Mouse (Mus musculus): ENCODE data around the gene Nosip. TPM values are rescaled to one million over a fixed set of nuclear protein-coding genes. Genes with fewer than 3 reads are reported as not detected.

Gene Nosip
- polyA plus RNA-seq, 1 experiment: 60.4 TPM

- DNase-seq: peak; percentile 79
- no peak overlapping the region for H3K27ac ChIP-seq (ENCODE audit: insufficient read depth, low read depth, low read length)
- H3K4me1 ChIP-seq (ENCODE audit: control insufficient read depth, insufficient read depth, low read length): no peaks in the 10 kb centered on the region; the same call in 1 of the 2 replicates
- 35% methylated on average over 9 of the region's 9 CpGs for WGBS
- H3K27me3 ChIP-seq (replicated peaks; ENCODE audit: control insufficient read depth, insufficient read depth, low read length): no peaks in the 10 kb centered on the region
- H3K4me3 ChIP-seq (ENCODE audit: insufficient read depth, low read depth, low read length): no peak overlapping the region
- no peaks in the 10 kb centered on the region for H3K36me3 ChIP-seq (ENCODE audit: control insufficient read depth, insufficient read depth, low read length)
- TF ChIP-seq POLR2A (IDR thresholded peaks at IDR 0.05; ENCODE audit: low read depth, low read length) (no peak), CTCF (conservative IDR thresholded peaks at IDR 0.05; ENCODE audit: insufficient read depth, insufficient read length, low read depth, low read length) (peak; percentile 87)
Observed at GRCm38 (mm10) chr7:45078513-45078912, 16.3 kb downstream of the Nosip start.

GRCm38 (mm10) chr7:45079856-45080255 is 17.6 kb downstream of the Nosip start:
- no peak overlapping the region for H3K27ac ChIP-seq (ENCODE audit: insufficient read depth, low read depth, low read length)
- TF ChIP-seq CTCF (conservative IDR thresholded peaks at IDR 0.05; ENCODE audit: insufficient read depth, insufficient read length, low read depth, low read length) (peak; percentile 96), POLR2A (IDR thresholded peaks at IDR 0.05; ENCODE audit: low read depth, low read length) (no peak)
- H3K4me3 ChIP-seq (ENCODE audit: insufficient read depth, low read depth, low read length): no peak overlapping the region
- 1% methylated on average over 10 of the region's 10 CpGs for WGBS
- no peaks in the 10 kb centered on the region; the same call in 1 of the 2 replicates for H3K4me1 ChIP-seq (ENCODE audit: control insufficient read depth, insufficient read depth, low read length)
- no peaks in the 10 kb centered on the region for H3K27me3 ChIP-seq (replicated peaks; ENCODE audit: control insufficient read depth, insufficient read depth, low read length)
- no peaks in the 10 kb centered on the region for H3K36me3 ChIP-seq (ENCODE audit: control insufficient read depth, insufficient read depth, low read length)
- peak; percentile 93 for DNase-seq

- no peaks in the 10 kb centered on the region for H3K27me3 ChIP-seq (replicated peaks; ENCODE audit: control insufficient read depth, insufficient read depth, low read length)
- H3K4me1 ChIP-seq (ENCODE audit: control insufficient read depth, insufficient read depth, low read length): no peaks in the 10 kb centered on the region; the same call in 1 of the 2 replicates
- WGBS: 66% methylated on average over 5 of the region's 5 CpGs
- no peak for DNase-seq
- TF ChIP-seq CTCF (conservative IDR thresholded peaks at IDR 0.05; ENCODE audit: insufficient read depth, insufficient read length, low read depth, low read length) (no peak), POLR2A (IDR thresholded peaks at IDR 0.05; ENCODE audit: low read depth, low read length) (no peak)
- H3K36me3 ChIP-seq (ENCODE audit: control insufficient read depth, insufficient read depth, low read length): no peaks in the 10 kb centered on the region
- H3K27ac ChIP-seq (ENCODE audit: insufficient read depth, low read depth, low read length): no peak overlapping the region
- H3K4me3 ChIP-seq (ENCODE audit: insufficient read depth, low read depth, low read length): no peak overlapping the region
Observed at GRCm38 (mm10) chr7:45081016-45081415, 18.8 kb downstream of the Nosip start.

- Histone ChIP-seq H3K4me1 (ENCODE audit: control insufficient read depth, insufficient read depth, low read length) (no peaks in the 10 kb centered on the region; the same call in 1 of the 2 replicates), H3K27ac (ENCODE audit: insufficient read depth, low read depth, low read length) (peak overlapping the region; percentile 17), H3K36me3 (ENCODE audit: control insufficient read depth, insufficient read depth, low read length) (no peaks in the 10 kb centered on the region), H3K4me3 (ENCODE audit: insufficient read depth, low read depth, low read length) (no peak overlapping the region), H3K27me3 (replicated peaks; ENCODE audit: control insufficient read depth, insufficient read depth, low read length) (no peaks in the 10 kb centered on the region)
- WGBS: 58% methylated on average over 25 of the region's 25 CpGs
- TF ChIP-seq CTCF (conservative IDR thresholded peaks at IDR 0.05; ENCODE audit: insufficient read depth, insufficient read length, low read depth, low read length): no peak
- no peak for TF ChIP-seq POLR2A (IDR thresholded peaks at IDR 0.05; ENCODE audit: low read depth, low read length)
- DNase-seq: peak; percentile 64
Observed at GRCm38 (mm10) chr7:45082401-45083299, 20.4 kb downstream of the Nosip start.

GRCm38 (mm10) chr7:45083300-45083890 is 21.2 kb downstream of the Nosip start:
- H3K27me3 ChIP-seq (replicated peaks; ENCODE audit: control insufficient read depth, insufficient read depth, low read length): no peaks in the 10 kb centered on the region
- WGBS: 83% methylated on average over 22 of the region's 22 CpGs
- H3K4me3 ChIP-seq (ENCODE audit: insufficient read depth, low read depth, low read length): no peak overlapping the region
- H3K27ac ChIP-seq (ENCODE audit: insufficient read depth, low read depth, low read length): no peak overlapping the region
- H3K36me3 ChIP-seq (ENCODE audit: control insufficient read depth, insufficient read depth, low read length): no peaks in the 10 kb centered on the region
- no peaks in the 10 kb centered on the region; the same call in 1 of the 2 replicates for H3K4me1 ChIP-seq (ENCODE audit: control insufficient read depth, insufficient read depth, low read length)
- DNase-seq: no peak
- TF ChIP-seq CTCF (conservative IDR thresholded peaks at IDR 0.05; ENCODE audit: insufficient read depth, insufficient read length, low read depth, low read length) (no peak), POLR2A (IDR thresholded peaks at IDR 0.05; ENCODE audit: low read depth, low read length) (no peak)

GRCm38 (mm10) chr7:45086084-45086483 is 23.9 kb downstream of the Nosip start:
- TF ChIP-seq CTCF (conservative IDR thresholded peaks at IDR 0.05; ENCODE audit: insufficient read depth, insufficient read length, low read depth, low read length) (peak; percentile 22; the same call in 1 of the 2 replicates), POLR2A (IDR thresholded peaks at IDR 0.05; ENCODE audit: low read depth, low read length) (no peak)
- DNase-seq: no peak
- H3K4me1 ChIP-seq (ENCODE audit: control insufficient read depth, insufficient read depth, low read length): no peaks in the 10 kb centered on the region; the same call in 1 of the 2 replicates
- 80% methylated on average over 4 of the region's 4 CpGs for WGBS
- no peaks in the 10 kb centered on the region for H3K36me3 ChIP-seq (ENCODE audit: control insufficient read depth, insufficient read depth, low read length)
- no peak overlapping the region for H3K4me3 ChIP-seq (ENCODE audit: insufficient read depth, low read depth, low read length)
- H3K27ac ChIP-seq (ENCODE audit: insufficient read depth, low read depth, low read length): no peak overlapping the region
- no peaks in the 10 kb centered on the region for H3K27me3 ChIP-seq (replicated peaks; ENCODE audit: control insufficient read depth, insufficient read depth, low read length)

GRCm38 (mm10) chr7:45088597-45088996 is 26.4 kb downstream of the Nosip start:
- no peak for DNase-seq
- Histone ChIP-seq H3K4me3 (ENCODE audit: insufficient read depth, low read depth, low read length) (no peak overlapping the region), H3K27me3 (replicated peaks; ENCODE audit: control insufficient read depth, insufficient read depth, low read length) (no peaks in the 10 kb centered on the region), H3K27ac (ENCODE audit: insufficient read depth, low read depth, low read length) (no peak overlapping the region), H3K4me1 (ENCODE audit: control insufficient read depth, insufficient read depth, low read length) (no peaks in the 10 kb centered on the region), H3K36me3 (ENCODE audit: control insufficient read depth, insufficient read depth, low read length) (no peaks in the 10 kb centered on the region)
- 95% methylated on average over 17 of the region's 17 CpGs for WGBS
- TF ChIP-seq CTCF (conservative IDR thresholded peaks at IDR 0.05; ENCODE audit: insufficient read depth, insufficient read length, low read depth, low read length): no peak
- no peak for TF ChIP-seq POLR2A (IDR thresholded peaks at IDR 0.05; ENCODE audit: low read depth, low read length)
